Mouse (Mus musculus): ENCODE measurements at regions not wholly inside any gene's neighbourhood (a gene's known extent, or its start where the extent isn't known, plus 50 kb on each side); places are given as distances from the start of the nearest gene placed in this dataset.

GRCm38 (mm10) chr4:47796977-47797376 lies 248.0 kb upstream of the Nr4a3 start:
- DNase-seq (ENCODE audit: low read depth in 3 of 3, low spot score in 3 of 3) (no peak), ATAC-seq (ENCODE audit: insufficient read depth) (no peak)
- H3K4me3 ChIP-seq (ENCODE audit: insufficient read depth in 1 of 2, low read depth in 2 of 2, low read length in 2 of 2), result no peak overlapping the region
- TF ChIP-seq CTCF (IDR thresholded peaks at IDR 0.05; ENCODE audit: low read depth), result no peak
- TF ChIP-seq EP300 (IDR thresholded peaks at IDR 0.05; ENCODE audit: low read depth), result no peak
- H3K36me3 ChIP-seq (replicated peaks; ENCODE audit: control insufficient read depth, insufficient read depth, low read depth), result no peaks in the 10 kb centered on the region
- H3K4me2 ChIP-seq (ENCODE audit: low read depth), result no peak overlapping the region
- H3K4me1 ChIP-seq (replicated peaks; ENCODE audit: control insufficient read depth in 2 of 2, insufficient read depth in 2 of 2, low read length in 1 of 2), result no peaks in the 10 kb centered on the region
- no peaks in the 10 kb centered on the region for H3K9me3 ChIP-seq (ENCODE audit: control insufficient read depth, low read length)
- H3K27ac ChIP-seq, result no peak overlapping the region
- WGBS (ENCODE audit: insufficient replicate concordance), result 54% methylated on average over 4 of the region's 4 CpGs
- no peak overlapping the region for H3K9ac ChIP-seq (replicated peaks)
- H3K27me3 ChIP-seq (ENCODE audit: control insufficient read depth, insufficient read depth, low read length), result no peaks in the 10 kb centered on the region

DNA sequence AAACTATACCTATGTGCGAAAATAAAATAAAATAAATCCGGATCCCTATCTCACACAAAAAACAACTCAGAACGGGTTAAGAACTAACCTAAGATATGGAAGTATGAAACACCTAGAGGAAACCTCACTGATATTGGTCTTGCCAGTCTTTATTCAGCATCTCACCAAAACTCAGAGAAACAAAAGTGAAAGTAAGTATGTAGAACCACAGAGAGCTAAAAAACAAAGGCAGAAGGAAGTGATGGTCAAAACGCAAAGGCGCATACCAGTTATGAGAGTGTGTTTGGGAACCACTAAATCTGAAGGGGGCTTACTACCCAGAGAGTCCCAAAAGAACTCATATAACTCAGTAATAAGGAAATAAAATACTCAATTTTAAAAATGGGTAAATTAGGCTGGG lies 245.8 kb upstream of the Nr4a3 start:
- DNase-seq (ENCODE audit: low read depth in 3 of 3, low spot score in 3 of 3), result no peak
- WGBS (ENCODE audit: insufficient replicate concordance), result 64% methylated on average over 5 of the region's 5 CpGs

GRCm38 (mm10) chr4:47803111-47803510 lies 241.8 kb upstream of the Nr4a3 start:
- DNase-seq (ENCODE audit: low read depth in 3 of 3, low spot score in 3 of 3), result no peak
- WGBS (ENCODE audit: insufficient replicate concordance), result 62% methylated on average over 3 of the region's 3 CpGs
- H3K4me2 ChIP-seq (ENCODE audit: low read depth), result no peak overlapping the region

More for the DNA sequence above, 245.8 kb upstream of the Nr4a3 start:
- H3K4me2 ChIP-seq (ENCODE audit: low read depth), result no peak overlapping the region
- no peak overlapping the region for H3K9ac ChIP-seq (replicated peaks)
- H3K4me3 ChIP-seq (ENCODE audit: insufficient read depth in 1 of 2, low read depth in 2 of 2, low read length in 2 of 2), result no peak overlapping the region
- no peaks in the 10 kb centered on the region for H3K36me3 ChIP-seq (replicated peaks; ENCODE audit: control insufficient read depth, insufficient read depth, low read depth)
- no peaks in the 10 kb centered on the region for H3K27me3 ChIP-seq (ENCODE audit: control insufficient read depth, insufficient read depth, low read length)
- TF ChIP-seq EP300 (IDR thresholded peaks at IDR 0.05; ENCODE audit: low read depth) (no peak), CTCF (IDR thresholded peaks at IDR 0.05; ENCODE audit: low read depth) (no peak)
- H3K4me1 ChIP-seq (replicated peaks; ENCODE audit: control insufficient read depth in 2 of 2, insufficient read depth in 2 of 2, low read length in 1 of 2), result no peaks in the 10 kb centered on the region
- H3K9me3 ChIP-seq (ENCODE audit: control insufficient read depth, low read length), result no peaks in the 10 kb centered on the region
- H3K27ac ChIP-seq, result no peak overlapping the region
- ATAC-seq (ENCODE audit: insufficient read depth), result no peak

DNA sequence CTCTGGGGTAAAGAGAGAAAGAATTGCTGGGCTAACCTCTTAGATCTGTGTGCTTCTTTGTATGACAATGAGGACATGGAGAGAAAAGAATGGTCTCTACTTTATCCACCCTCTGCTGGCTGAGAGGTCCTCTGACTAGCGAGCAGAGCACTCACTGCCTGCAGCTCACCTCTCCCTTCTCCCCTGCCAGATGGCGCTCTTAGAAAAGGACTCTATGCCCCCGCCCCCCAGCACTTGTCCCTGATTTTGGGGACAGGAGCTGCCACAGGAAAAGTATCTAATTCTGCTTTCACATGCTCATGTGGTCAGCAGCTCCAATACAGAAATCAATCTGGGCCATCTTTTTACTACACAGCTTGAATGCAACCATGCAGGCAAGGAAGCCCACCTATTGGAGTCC lies 237.1 kb upstream of the Nr4a3 start:
- no peak for TF ChIP-seq EP300 (IDR thresholded peaks at IDR 0.05; ENCODE audit: low read depth)
- TF ChIP-seq CTCF (IDR thresholded peaks at IDR 0.05; ENCODE audit: low read depth), result no peak
- no peak overlapping the region for H3K4me2 ChIP-seq (ENCODE audit: low read depth)
- H3K9me3 ChIP-seq (ENCODE audit: control insufficient read depth, low read length), result no peaks in the 10 kb centered on the region
- no peaks in the 10 kb centered on the region for H3K27me3 ChIP-seq (ENCODE audit: control insufficient read depth, insufficient read depth, low read length)
- H3K4me1 ChIP-seq (replicated peaks; ENCODE audit: control insufficient read depth in 2 of 2, insufficient read depth in 2 of 2, low read length in 1 of 2), result no peaks in the 10 kb centered on the region
- no peak overlapping the region for H3K4me3 ChIP-seq (ENCODE audit: insufficient read depth in 1 of 2, low read depth in 2 of 2, low read length in 2 of 2)
- ATAC-seq (ENCODE audit: insufficient read depth), result no peak
- H3K27ac ChIP-seq, result no peak overlapping the region
- H3K9ac ChIP-seq (replicated peaks), result no peak overlapping the region
- no peaks in the 10 kb centered on the region for H3K36me3 ChIP-seq (replicated peaks; ENCODE audit: control insufficient read depth, insufficient read depth, low read depth)
- WGBS (ENCODE audit: insufficient replicate concordance), result 15% methylated on average over 3 of the region's 3 CpGs
- DNase-seq (ENCODE audit: low read depth in 3 of 3, low spot score in 3 of 3), result no peak

More at GRCm38 (mm10) chr4:47803111-47803510, 241.8 kb upstream of the Nr4a3 start:
- Histone ChIP-seq H3K27ac (no peak overlapping the region), H3K4me1 (replicated peaks; ENCODE audit: control insufficient read depth in 2 of 2, insufficient read depth in 2 of 2, low read length in 1 of 2) (no peaks in the 10 kb centered on the region), H3K36me3 (replicated peaks; ENCODE audit: control insufficient read depth, insufficient read depth, low read depth) (no peaks in the 10 kb centered on the region), H3K9me3 (ENCODE audit: control insufficient read depth, low read length) (no peaks in the 10 kb centered on the region), H3K9ac (replicated peaks) (no peak overlapping the region), H3K27me3 (ENCODE audit: control insufficient read depth, insufficient read depth, low read length) (no peaks in the 10 kb centered on the region), H3K4me3 (ENCODE audit: insufficient read depth in 1 of 2, low read depth in 2 of 2, low read length in 2 of 2) (no peak overlapping the region)
- no peak for ATAC-seq (ENCODE audit: insufficient read depth)
- TF ChIP-seq EP300 (IDR thresholded peaks at IDR 0.05; ENCODE audit: low read depth) (no peak), CTCF (IDR thresholded peaks at IDR 0.05; ENCODE audit: low read depth) (no peak)

GRCm38 (mm10) chr4:47814030-47814429 lies 230.9 kb upstream of the Nr4a3 start:
- Histone ChIP-seq H3K4me2 (ENCODE audit: low read depth) (no peak overlapping the region), H3K27me3 (ENCODE audit: control insufficient read depth, insufficient read depth, low read length) (no peaks in the 10 kb centered on the region), H3K36me3 (replicated peaks; ENCODE audit: control insufficient read depth, insufficient read depth, low read depth) (no peaks in the 10 kb centered on the region), H3K4me1 (replicated peaks; ENCODE audit: control insufficient read depth in 2 of 2, insufficient read depth in 2 of 2, low read length in 1 of 2) (no peaks in the 10 kb centered on the region), H3K9ac (replicated peaks) (no peak overlapping the region), H3K4me3 (ENCODE audit: insufficient read depth in 1 of 2, low read depth in 2 of 2, low read length in 2 of 2) (no peak overlapping the region), H3K9me3 (ENCODE audit: control insufficient read depth, low read length) (no peaks in the 10 kb centered on the region), H3K27ac (no peak overlapping the region)
- no peak for ATAC-seq (ENCODE audit: insufficient read depth)
- WGBS (ENCODE audit: insufficient replicate concordance), result 60% methylated on average over 7 of the region's 7 CpGs
- no peak for TF ChIP-seq CTCF (IDR thresholded peaks at IDR 0.05; ENCODE audit: low read depth)
- no peak for TF ChIP-seq EP300 (IDR thresholded peaks at IDR 0.05; ENCODE audit: low read depth)
- DNase-seq (ENCODE audit: low read depth in 3 of 3, low spot score in 3 of 3), result no peak
